Mouse (Mus musculus) cerebral cortex, adult 2 months (tissue): ENCODE data around the gene Pla2g16.

ENCODE experiments used
- WGBS: fragments of 180-500 bp; shearing (Covaris S2); methylation state at CpG from one replicate; pipeline ENCODE4 v1.1.7; 2018; 5-methylcytosine and 5-hydroxymethylcytosine counted together

Pla2g16 gene

DNA sequence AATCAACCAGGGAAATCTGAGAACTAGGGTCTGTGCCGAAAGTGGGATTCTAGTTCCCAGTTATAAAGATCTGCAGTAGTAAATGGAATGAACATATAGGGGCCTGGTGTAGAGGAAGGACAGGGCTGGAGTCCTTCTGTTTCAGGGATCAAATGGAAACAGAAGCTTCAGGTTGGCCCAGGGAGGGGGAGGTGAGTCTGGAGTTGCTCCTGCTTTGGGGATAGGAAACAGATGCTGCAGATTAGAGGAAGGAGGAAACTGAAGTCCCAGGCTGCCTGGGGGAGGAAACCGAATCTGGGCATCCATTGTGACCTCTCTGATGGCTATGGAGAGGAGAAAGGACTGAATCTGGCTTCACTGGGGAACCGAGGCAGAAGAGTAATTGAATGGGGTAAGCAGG lies 11.1 kb downstream of the Pla2g16 start:
- WGBS = 60% methylated on average over 3 of the region's 3 CpGs

DNA sequence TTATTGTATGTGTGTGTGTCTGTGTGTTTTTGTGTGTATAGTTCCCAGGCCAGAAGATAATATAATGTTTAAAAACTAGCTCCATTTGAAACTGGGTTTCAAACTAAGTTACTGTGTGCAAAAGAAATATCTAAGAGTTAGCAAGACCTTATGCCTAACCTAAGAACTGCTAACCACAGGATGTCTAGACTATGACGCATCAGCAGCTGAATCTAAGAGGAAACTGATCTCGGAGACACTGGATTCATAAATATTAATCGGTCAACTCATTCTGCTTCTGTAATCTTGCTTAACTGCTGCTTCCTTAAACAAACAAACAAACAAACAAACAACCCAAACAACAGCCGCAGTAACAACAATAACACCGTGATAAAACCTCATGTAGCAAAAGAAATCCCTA lies 12.4 kb downstream of the Pla2g16 start:
- WGBS = 73% methylated on average over 5 of the region's 5 CpGs

DNA sequence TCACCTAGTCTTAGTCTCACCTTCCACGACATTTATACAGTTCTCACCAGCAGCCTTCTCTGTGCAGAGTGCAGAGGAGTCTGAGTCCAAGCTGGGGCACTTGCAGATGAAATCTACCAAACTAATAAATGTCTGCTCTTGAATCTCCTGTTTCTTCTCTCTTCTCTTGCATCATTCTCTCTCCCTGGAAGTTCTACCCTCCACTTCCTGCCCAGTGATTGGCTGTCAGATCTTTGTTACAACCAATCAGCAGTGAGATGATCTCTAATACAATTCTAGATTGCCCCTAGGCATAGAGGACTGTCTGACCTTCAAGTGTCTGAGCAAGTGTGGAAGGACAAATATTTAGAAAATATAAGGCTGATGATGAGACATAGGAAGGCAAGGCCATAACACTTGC lies 18.9 kb downstream of the Pla2g16 start:
- 100% methylated on average over 1 of the region's 1 CpGs for WGBS

DNA sequence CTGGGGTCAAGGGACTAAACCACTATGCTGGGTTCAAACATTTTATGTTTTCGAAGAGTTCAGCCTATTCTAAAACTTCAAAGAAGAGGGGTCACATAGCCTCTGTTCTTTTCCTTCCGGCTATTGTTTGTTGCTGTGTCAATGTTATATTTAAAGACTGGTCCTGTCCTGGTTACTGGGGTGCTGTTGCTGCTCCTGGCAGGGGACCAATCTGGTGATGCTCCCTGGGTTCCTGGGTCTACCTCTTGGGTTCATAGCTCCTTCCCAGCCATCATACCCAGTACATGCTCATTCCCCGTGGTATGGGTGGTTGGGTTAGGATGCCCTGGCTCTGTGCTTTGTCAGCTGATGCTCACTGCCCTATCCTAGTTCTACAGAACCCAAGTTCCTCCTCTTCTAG lies 20.5 kb downstream of the Pla2g16 start:
- 76% methylated on average over 3 of the region's 3 CpGs for WGBS

DNA sequence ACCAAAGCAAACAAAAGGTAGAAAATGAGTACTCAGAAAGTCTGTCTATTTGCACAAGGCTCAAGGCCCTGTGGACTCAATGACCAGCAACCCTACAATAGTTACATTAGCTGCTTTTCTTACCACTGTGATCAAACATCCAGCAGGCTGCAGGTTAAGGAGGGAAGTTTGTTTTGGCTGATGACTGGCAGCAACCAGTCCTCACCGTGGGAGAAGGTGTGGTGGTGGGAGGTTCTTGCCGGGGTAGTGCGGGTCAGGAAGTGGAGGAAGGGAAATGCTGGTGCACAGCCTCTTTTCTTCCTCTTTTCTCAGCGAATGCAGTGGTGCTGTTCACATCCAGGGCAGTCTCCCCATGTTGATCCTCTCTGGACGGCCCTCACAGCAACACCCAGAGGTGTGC lies 23.8 kb downstream of the Pla2g16 start:
- 65% methylated on average over 5 of the region's 5 CpGs for WGBS

DNA sequence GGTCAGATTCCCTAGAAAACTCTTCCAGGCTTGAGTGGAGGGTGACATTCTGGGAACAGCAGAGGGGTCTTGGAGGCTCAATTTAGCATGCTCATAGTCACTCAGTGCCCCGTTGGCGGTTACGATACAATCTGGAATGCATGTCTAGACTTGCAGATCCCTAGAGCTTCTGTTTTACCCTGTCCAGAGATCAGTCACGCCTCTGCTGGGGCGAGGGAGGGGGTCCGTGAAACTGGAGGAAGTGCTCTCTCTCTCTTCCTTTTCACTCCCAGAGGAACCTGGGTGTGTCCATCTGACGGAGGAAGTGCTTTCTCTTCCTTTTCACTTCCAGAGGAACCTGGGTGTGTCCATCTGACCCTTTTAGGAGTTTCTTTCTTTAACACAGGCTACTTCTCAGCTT lies 25.8 kb downstream of the Pla2g16 start:
- WGBS = 67% methylated on average over 7 of the region's 7 CpGs

DNA sequence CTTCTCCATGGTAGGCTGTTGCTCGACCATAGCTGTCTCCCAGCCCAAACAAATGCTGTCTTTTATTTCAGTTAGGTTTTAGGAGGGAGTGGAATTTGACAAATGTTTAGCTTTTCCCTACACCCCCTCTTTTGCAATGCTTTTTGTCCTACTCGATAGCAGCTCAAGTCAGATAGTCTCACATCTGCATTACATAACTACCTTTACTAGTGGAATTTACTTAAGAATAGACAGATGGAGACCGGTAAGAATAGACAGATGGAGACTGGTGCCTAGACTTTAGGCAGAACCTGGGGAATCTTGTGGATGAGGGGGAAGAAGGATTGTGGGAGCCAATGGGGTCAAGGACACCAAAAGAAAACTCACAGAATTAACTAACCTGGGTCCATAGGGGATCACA lies 26.3 kb downstream of the Pla2g16 start:
- WGBS = 48% methylated on average over 3 of the region's 3 CpGs

DNA sequence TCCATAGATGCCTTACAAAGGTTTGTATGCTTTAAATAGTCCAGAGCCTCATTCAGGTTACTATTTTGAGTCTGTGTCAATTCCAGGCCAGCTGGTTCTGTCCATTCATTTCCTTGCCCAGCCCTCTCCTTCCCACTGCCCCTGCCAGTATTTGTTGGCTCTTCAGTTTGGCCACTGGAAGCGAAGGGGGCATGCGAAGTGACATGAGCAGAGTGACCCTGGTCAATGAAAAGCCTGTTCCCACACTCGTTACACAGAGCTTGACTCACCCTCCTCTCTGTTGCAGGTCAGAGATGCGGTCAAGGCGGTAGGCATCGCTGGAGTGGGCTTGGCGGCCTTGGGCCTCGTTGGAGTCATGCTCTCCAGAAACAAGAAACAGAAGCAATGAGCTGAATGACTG lies 28.0 kb downstream of the Pla2g16 start:
- 75% methylated on average over 8 of the region's 8 CpGs for WGBS

DNA sequence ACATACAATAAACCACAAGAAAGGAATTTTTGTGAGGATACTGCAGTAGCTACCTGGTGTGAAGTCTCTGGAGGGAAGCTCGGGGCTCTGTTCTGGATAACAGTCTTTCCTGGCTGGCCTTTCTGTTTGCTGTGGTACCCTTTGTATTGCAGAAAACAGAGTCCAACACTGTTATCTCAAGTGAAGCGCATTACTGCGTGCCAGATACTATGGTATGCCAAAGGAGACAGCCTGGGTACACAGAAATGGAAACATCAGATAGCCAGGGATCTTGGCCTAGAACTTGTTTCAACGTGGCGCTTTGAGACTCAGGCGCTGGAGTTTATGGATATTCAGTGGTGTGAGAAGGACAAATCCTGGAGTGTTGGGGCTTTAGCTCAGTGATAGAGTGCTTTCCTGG lies 28.5 kb downstream of the Pla2g16 start:
- WGBS = 87% methylated on average over 6 of the region's 6 CpGs

DNA sequence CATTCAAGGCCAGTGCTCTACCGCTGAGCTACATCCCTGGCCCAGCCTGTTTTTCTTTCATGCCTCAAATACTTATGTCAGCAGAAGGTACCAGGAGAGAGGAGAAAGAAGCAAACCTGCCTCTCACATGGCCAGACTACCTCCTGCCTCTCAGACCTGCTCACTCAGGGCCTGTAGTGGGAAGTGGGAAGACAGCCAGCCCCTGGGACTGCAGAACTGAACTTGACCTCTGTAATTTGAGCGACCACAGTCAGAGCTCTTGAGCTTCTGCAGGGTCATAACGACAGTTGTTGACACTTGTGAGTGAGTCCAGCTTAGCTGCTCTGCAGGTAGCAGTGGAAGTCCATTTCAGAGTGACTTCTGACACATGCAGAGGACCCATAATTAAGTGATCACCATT lies 34.8 kb downstream of the Pla2g16 start:
- 65% methylated on average over 3 of the region's 3 CpGs for WGBS

DNA sequence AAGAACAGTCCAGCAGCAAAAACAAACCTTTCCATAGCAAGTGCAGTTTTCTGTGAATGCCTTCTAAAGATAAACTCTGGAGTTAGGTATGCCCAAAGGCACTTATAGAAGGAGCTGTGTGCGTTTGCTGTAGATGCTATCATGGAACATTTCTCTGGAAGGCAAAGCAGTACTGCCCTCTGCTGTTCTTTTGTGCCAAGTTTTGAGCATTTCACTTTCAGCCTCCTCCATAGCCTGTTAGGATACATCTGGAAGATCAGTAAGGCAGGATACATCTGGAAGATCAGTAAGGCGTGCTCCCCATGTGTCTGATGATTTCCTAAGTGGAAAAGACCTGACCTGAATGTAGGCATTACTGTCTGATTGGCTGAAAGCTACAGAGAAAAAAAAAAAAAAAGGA lies 38.3 kb downstream of the Pla2g16 start:
- WGBS = 17% methylated on average over 2 of the region's 2 CpGs

DNA sequence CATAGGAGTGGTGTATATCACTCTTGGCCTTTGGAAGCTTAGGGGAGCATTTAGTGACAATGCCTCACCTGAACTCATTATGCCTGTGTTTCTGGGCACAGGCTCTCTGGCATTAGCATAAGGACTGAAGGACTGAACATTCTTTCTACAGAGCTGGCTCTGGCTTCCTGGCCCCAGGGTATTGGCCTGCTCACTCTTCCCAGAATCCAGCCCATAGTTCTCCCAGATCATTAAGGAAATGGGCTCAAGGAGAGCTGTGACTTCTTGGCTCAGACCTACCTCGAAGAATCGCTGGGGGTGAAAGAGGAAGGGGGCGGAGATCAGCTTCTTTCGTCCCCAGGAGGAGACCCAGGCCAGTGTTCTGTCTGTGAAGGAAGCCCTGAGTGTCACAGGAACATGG lies 41.2 kb downstream of the Pla2g16 start:
- WGBS = 61% methylated on average over 4 of the region's 4 CpGs

DNA sequence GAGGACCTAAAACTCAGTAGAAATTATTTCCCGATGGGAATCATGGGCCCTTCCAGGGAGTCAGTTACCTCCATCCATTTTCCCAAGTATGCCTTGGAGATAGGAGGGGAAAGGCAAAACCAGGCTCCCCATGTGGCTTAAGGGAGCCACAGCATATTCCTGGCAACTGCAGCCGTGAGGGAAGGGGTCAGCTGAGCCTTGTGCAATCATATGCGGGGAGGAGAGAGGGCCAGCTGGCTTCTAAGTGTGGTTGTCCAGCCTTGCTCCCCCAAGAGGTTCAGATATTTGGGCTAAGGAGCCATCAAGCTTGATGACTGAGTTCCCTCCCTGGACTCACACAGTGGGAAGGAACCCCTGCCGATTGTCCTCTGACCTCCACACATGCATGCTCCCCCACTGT lies 44.3 kb downstream of the Pla2g16 start:
- 89% methylated on average over 4 of the region's 4 CpGs for WGBS

DNA sequence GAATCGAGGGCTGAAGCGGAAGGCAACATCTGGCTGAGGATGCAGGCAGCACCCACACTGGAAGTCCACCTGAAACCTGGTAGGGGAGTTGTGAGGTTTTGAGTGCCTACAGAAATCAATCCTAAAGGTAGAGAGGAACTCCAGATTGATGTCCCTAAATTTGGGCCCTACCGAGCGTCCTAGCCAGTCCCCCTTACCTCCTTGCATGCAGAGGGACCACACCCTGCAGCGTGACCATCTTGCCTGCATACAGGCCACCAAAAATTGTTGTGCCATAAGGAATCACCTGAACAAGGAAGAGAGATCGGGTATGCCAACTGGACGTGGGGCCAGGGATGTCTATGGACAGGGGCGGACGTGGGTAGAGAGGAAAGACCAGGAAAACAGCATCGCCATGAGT lies 46.8 kb downstream of the Pla2g16 start:
- WGBS = 98% methylated on average over 10 of the region's 10 CpGs

DNA sequence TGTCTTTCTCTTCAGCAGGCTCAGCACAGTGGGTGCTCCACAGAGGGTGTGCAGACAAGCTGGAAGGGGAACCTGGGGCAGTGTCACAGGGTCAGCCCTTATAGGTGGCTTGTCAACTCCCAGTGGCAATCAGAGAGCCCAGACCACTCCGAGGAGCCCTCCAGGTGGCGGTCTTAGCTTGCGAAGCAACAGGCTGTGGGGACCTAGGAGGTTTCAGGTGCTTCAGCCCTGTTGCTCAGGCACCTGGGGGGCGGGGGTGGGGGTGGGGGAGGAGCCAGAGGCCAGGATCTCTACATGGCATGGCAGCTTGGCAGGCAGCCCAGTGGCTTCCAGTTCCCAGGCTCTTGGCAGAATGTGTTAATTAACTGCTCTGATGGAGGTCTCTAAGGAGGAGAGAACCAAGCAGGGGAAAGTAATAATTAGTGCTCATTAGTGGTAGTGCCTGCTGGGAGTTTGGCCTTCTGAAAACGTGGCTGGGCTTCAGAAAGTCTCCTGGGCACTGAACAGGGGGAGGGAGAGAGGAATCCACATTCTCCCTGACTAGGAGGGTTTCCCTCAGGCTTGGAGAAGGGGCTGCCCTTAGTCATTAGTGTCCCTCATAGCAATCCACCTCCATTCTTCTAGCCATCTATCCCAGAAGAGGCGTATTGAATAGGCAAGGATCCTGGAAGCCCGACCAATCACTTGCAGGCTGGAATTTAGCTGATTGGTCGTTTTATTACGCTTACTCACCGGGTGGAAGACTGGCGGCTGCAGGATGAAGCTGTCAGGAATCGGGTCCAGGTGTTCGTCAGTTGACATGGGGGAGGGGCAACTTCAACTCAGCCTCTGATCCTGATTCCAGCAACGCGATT lies 48.9 kb downstream of the Pla2g16 start:
- 12% methylated on average over 15 of the region's 15 CpGs for WGBS

DNA sequence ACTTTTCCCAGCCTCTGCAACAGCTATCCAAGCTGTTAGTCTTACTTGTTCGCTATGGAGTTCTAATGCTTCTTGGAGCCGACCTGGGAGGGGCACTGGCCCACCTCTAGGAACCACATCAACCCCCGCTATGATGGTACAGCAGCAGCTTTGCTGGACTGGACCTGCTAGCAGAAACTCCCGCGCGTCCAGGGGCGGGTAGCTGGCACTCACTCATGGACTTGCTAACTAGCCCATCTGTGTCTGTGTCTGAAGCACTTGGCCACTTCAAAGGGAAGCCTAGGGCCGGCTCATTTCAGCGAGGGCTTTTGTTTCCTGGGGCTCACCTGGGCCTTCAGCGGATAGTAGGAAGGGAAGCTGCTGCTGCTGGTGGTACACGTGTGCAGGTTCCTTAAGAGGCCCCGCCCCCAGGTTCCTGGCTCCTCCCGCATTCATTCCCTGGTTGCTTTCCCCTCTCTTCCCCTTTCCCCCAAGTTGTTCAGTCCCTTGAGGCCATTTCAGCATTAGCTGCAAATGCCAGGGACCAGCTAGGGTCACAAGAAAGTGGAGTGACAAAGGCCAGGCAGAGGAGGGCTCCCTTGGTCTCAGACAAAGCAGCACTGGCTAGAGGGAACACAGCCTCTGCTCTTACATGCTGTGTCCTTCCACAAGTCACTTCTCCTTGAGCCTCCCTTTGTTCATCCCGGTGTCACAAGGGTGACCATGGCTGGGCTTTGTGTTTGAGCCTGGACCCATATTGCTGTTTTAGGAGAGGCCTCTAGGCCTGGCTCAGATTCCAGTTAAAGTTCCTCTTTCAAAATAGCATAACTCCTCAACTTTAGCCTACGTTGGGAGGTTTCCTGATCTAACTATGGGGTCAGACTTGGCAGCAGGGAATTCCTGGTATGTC lies 49.8 kb downstream of the Pla2g16 start, which contains the start of gene Lgals12:
Lgals12 (minus strand) TSS at position 393 of the 889 bp plus-strand sequence.
- 10% methylated on average over 15 of the region's 15 CpGs for WGBS

DNA sequence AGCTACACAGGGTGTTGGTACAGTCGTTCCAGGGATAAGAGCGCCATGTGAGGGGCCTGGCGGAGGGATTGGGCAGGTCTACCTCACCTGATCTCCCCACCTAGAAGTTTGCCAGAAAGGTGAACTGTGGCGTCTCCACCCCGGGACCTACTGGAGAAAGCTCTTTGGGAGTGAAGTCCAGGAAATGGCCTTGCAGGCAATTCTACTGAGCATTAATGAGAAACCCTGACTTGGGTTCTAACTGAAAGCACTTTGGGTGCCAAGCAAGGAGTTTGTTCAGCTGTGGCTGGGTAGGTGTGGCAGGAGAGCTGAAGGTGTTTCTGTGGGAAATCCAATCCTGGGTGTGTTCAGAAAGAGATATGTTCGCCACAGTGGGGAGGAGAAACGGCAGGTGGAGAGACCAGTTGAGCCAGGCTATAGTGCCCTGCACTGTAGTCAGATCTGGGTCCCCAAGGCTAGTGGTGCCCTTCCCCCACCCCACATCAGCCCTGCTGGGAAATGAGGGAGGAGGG lies 50.5 kb downstream of the Pla2g16 start:
- 86% methylated on average over 7 of the region's 7 CpGs for WGBS

DNA sequence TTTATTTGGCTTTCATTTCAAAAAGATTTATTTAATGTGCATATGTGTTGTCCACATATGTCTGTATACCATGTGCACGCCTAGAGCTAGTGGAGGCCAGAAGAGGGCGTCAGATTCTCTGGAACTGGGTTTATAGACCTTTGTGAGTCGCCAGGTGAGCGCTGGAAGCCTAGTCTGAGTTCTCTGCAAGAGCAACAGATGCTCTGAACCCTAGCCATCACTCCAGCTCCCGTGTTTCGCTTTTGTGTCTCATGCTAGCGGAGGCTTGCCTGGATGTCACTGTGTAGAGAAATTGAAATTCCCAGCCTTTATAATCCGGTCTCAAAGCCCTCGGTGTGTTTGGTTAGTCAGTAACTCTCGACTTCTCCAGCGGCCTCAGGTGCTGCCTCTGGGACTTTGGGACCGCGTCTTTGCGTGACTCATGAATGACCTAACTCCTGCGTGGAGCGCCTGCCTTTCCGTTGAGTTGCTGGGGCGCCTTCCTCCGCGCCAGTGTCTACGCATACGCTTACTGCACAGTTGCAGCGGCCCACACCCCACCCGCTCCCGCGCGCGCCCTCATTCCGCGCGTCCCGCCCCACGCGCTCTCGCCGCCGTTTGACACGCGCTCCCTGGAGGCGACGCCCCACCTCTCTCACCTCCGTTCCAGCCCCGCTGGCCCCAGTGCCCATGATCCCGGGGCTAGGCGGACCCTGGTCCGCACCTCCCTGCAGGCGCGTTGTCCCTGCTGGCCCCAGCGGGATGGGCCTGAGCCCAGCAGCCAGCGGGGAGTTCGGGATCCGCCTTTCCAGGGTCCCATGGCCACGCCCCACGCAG lies 54.9 kb downstream of the Pla2g16 start, which contains the start of gene Hrasls5:
Hrasls5 (plus strand) TSS at position 600 of the 816 bp plus-strand sequence.
- WGBS = 5% methylated on average over 54 of the region's 54 CpGs

DNA sequence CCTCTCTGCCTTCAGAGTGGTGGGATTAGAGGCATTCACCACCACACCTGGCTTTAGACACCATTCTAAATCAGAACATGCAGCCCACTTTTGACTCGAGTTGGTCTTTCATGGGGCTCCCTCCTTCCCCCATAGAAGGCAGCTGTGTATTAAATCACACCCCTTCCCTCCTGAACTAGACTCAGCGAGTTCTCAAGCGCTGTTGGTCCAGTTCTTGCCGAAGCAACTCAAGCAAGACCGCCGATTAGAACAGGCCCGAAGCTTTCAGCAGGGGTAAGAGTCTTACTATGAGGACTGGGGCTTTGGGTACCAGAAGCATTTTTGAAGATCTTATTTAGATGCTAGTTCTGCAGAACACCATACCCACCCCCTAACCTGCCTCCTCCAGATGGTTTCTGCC lies 55.9 kb downstream of the Pla2g16 start:
- WGBS = 88% methylated on average over 7 of the region's 7 CpGs

DNA sequence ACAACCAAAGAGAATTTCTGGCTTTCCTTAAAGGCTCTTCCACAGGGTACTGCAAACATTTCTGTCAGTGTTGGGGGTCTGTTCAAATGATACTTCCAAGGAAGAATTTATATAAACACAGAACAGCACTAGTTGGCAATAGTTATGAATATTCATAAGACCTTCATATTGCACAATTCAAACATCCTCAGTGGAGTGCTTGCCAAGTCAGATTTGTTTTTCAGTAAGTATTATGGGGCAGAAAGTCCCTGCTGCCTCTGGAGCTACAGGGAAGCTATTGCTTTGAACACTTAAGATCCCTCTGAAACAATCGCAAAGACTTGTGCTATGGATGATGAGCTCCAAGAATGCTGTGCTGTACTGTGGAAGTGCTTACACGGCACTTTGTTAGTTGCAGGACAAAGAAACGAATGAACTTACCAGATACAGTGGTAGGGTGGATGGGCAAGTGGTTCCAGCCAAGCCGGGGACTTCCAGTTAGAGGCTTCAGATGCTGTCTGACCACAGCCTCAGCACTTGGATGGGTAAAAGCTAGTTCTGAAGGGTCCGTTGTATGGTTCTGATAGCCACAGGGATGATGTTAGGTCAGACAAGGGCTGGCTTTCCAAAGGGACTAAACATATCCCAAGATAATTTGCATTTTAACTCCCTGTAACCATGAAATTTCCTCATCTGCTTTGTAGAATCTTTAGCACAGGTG lies 59.1 kb downstream of the Pla2g16 start:
- WGBS = 75% methylated on average over 5 of the region's 5 CpGs

DNA sequence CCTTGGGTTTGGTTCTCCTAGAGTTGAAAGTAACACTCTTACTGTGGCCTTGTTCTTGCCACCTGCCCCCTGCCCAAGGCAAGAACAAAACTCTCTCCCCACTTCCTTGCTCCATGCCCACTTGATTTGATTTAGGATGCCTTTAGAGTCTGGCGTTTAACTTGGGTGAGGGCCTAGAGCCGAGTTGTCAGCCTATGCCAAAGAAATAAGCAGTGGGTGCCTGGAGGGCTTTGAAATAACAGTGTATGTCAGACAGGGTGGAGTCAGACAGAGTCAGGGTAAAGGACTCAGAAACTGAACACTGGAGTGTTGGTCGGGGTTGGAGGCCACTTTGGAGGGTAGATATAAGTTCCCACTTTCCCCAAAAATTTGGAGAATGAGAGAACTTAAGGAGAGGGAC lies 59.8 kb downstream of the Pla2g16 start:
- 62% methylated on average over 3 of the region's 3 CpGs for WGBS
